In the genomic region with DNA sequence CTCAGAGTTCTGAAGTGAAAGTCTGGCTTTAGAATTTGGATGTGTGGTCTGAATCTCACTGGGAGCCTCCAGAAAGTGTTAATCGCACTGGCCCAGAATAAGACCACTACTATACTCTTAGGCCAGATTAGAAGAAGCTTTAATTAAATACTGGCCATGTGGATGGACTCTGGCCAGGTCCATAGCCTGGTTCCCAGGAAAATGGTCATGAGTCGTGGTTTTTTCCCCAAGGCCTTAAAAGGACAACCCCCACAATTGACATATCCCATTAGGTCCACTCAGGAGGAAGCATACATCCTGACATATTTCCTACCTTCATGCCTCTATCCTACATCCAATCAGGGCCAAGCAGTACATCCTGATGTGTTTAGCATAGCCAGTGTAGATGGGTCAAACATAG, we compare ENCODE assay signal across 24 mouse cellular contexts. TPM values are rescaled to one million over a fixed set of nuclear protein-coding genes. Genes with fewer than 3 reads are reported as not detected.
DNase-seq lines count a peak whose midpoint lies in the region; ATAC-seq and TF ChIP-seq lines count a peak whose summit lies in the region.
"Had no signal": no experiment of that assay in that cellular context is flagged by ENCODE, and none has a peak within 500 bp of the region (broad histone marks: within the 10 kb centered on the region; RNA-seq: fewer than 3 reads in every experiment).

No protein-coding gene starts in this region.

- H3K9ac ChIP-seq in heart, embryonic 15.5 days = no peak overlapping the region
- H3K9ac ChIP-seq: hindbrain, embryonic 14.5 days; intestine, embryonic 15.5 days had no signal

- no peaks in the 10 kb centered on the region for H3K9me3 ChIP-seq in heart, embryonic 15.5 days (replicated peaks)
- H3K9me3 ChIP-seq: embryonic facial prominence, embryonic 10.5 days; forebrain, embryonic 10.5 days; heart, embryonic 10.5 days; hindbrain, embryonic 10.5 days; intestine, embryonic 15.5 days had no signal

- DNase-seq in cerebellum, adult 8-10 months = peak; percentile 24
- no peak for DNase-seq in cerebellum, adult 18-20 months
- no peak for DNase-seq in heart, postnatal 36 days
- peak; percentile 17 for DNase-seq in testis, postnatal 10 days (ENCODE audit: low spot score)
- no peak for DNase-seq in testis, postnatal 14 days (ENCODE audit: low spot score)
- DNase-seq in left cerebral cortex, adult 2 months (ENCODE audit: extremely low spot score in 1 of 2, low spot score in 2 of 2) = no peak
- DNase-seq in left cerebral cortex, adult 8-10 months (ENCODE audit: low spot score in 2 of 2) = no peak
- DNase-seq: adrenal gland, adult 8-10 months; adrenal gland, postnatal 36 days; cerebellum, adult 11 months; cerebellum, postnatal 36 days; heart, adult 18-20 months; heart, postnatal 14 days had no signal

- peaks cover 33% of the 10 kb centered on the region for H3K4me1 ChIP-seq in heart, embryonic 15.5 days (replicated peaks)

- 0 out of 2 replicates have a peak overlapping the region, but pooled peaks have one; percentile 67 for H3K27ac ChIP-seq in heart, embryonic 15.5 days
- H3K27ac ChIP-seq in left cerebral cortex, adult 2 months = no peak overlapping the region
- H3K27ac ChIP-seq: embryonic facial prominence, embryonic 10.5 days; forebrain, embryonic 10.5 days; heart, embryonic 10.5 days; hindbrain, embryonic 10.5 days; hindbrain, embryonic 14.5 days; intestine, embryonic 15.5 days had no signal

- no peak overlapping the region for H3K4me3 ChIP-seq in heart, embryonic 15.5 days
- H3K4me3 ChIP-seq in left cerebral cortex, adult 2 months = no peak overlapping the region
- H3K4me3 ChIP-seq: embryonic facial prominence, embryonic 10.5 days; erythroblast, embryonic 14.5 days; forebrain, embryonic 10.5 days; heart, embryonic 10.5 days; hindbrain, embryonic 10.5 days; intestine, embryonic 15.5 days had no signal

- no peak for TF ChIP-seq CTCF in left cerebral cortex, adult 2 months (IDR thresholded peaks at IDR 0.05)

- ATAC-seq in heart, embryonic 15.5 days (replicated peaks; ENCODE audit: insufficient number of reproducible peaks, insufficient read depth, low FRiP score, low read depth) = no peak
- ATAC-seq: forebrain, embryonic 14.5 days; intestine, embryonic 15.5 days had no signal

- H3K36me3 ChIP-seq in heart, embryonic 15.5 days = no peaks in the 10 kb centered on the region
- H3K36me3 ChIP-seq: embryonic facial prominence, embryonic 10.5 days; forebrain, embryonic 10.5 days; heart, embryonic 10.5 days; hindbrain, embryonic 10.5 days; intestine, embryonic 15.5 days had no signal

- no peak overlapping the region for H3K4me2 ChIP-seq in heart, embryonic 15.5 days
- H3K4me2 ChIP-seq: hindbrain, embryonic 14.5 days; intestine, embryonic 15.5 days had no signal

- WGBS in heart, embryonic 15.5 days = 62% methylated on average over 2 of the region's 2 CpGs

- no peaks in the 10 kb centered on the region for H3K27me3 ChIP-seq in heart, embryonic 15.5 days
- H3K27me3 ChIP-seq: CH12.LX; intestine, embryonic 15.5 days had no signal

- intact Hi-C loops in heart, postnatal 36 days (cut with DNase I) = no loop called here
- intact Hi-C loops in left cerebral cortex, adult 2 months (cut with DNase I) = no loop called here

RNA-seq across cellular contexts. Expression of gene Kat2b, which starts 10.5 kb away (rescaled TPM):
- polyA plus RNA-seq in heart, embryonic 15.5 days (2015; fragmentation: Nextera tagmentation; extraction: Ambion mirVana) = 9.7 and 10.1 TPM in 2 replicates
- 10 to 100 TPM; 83.7 to 93.5 TPM for total RNA-seq in heart, postnatal 36 days (2021)
- total RNA-seq in left cerebral cortex, adult 2 months (2021) = 10 to 100 TPM; 17.1 to 18.4 TPM
- total RNA-seq in left cerebral cortex, adult 8-10 months (2022) = 10 to 100 TPM; 16.8 to 35.3 (median 24.3) TPM

RNA-seq across cellular contexts. Expression of gene Pp2d1, which starts 37.9 kb away (rescaled TPM):
- 0.18 and 0.21 TPM in 2 replicates for polyA plus RNA-seq in heart, embryonic 15.5 days (2015; fragmentation: Nextera tagmentation; extraction: Ambion mirVana)
- not detected for total RNA-seq in heart, postnatal 36 days (2021)
- total RNA-seq in left cerebral cortex, adult 2 months (2021) = not detected
- total RNA-seq in left cerebral cortex, adult 8-10 months (2022) = under 1 TPM in 1 of 4 experiments, not detected in 3; 0.15 TPM
- total RNA-seq: adrenal gland, adult 8-10 months; adrenal gland, postnatal 36 days; CH12.LX; gastrocnemius, postnatal 4 days; heart, adult 18-20 months; heart, postnatal 14 days had no signal
- polyA plus RNA-seq: erythroblast, embryonic 14.5 days had no signal

Comparison
In these comparisons a context has a peak if more than half of its experiments do, and no peak if none do; other contexts are left out.
1. DNase-seq: peak in cerebellum, adult 8-10 months (single experiment) and testis, postnatal 10 days (single experiment); none in cerebellum, adult 18-20 months (0 of 2), heart, postnatal 36 days (0 of 2), testis, postnatal 14 days (single experiment), left cerebral cortex, adult 2 months (0 of 2) and left cerebral cortex, adult 8-10 months (0 of 2).